Mouse (Mus musculus): ENCODE data around the gene Alox5ap.
A peak's percentile ranks its signal among the peaks of the same experiment; 100 is the strongest.

Gene Alox5ap

DNA sequence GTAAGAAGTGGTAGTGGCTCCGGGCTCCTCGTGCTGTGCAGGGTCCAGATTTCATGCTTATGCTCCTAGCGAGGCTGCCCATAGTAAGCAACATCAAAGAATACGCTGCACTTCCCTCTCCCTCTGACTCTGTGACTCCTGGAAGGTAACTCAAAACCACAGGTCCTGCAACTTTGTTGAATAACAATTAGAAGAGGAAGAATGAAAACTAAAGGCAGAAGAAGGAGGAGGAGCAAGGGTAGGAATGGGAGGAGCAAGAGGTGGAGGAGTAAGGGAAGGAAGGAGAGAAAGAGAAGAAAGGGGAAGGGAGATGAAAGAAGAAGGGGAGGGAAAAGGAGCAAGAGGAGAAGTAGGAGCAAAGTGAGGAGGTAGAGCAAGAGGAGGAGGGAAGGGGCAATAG is at the start of gene Alox5ap:
TSS of gene Alox5ap (plus strand) at position 363 of the 400 bp plus-strand sequence.
- DNase-seq (ENCODE audit: low read depth): no peak

DNA sequence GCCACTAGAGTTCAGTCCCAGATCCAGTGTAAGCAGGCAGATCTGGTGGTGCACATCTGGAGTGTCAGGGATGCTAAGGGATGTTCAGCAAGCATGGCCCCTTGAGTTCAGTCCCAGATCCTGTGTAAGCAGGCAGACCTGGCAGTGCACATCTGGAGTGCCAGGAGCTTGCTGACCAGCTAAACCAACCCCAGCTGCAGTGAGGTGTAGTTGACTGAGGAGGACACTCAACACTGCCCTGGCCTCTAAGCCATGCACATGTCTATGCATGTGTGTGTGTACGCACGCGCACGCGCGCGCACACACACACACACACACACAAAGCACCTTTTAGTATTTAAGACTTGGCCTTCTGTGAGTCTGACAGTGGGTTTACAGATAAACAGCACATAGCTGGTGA is 49.0 kb upstream of the Alox5ap start:
- no peak for DNase-seq (ENCODE audit: low read depth)

DNA sequence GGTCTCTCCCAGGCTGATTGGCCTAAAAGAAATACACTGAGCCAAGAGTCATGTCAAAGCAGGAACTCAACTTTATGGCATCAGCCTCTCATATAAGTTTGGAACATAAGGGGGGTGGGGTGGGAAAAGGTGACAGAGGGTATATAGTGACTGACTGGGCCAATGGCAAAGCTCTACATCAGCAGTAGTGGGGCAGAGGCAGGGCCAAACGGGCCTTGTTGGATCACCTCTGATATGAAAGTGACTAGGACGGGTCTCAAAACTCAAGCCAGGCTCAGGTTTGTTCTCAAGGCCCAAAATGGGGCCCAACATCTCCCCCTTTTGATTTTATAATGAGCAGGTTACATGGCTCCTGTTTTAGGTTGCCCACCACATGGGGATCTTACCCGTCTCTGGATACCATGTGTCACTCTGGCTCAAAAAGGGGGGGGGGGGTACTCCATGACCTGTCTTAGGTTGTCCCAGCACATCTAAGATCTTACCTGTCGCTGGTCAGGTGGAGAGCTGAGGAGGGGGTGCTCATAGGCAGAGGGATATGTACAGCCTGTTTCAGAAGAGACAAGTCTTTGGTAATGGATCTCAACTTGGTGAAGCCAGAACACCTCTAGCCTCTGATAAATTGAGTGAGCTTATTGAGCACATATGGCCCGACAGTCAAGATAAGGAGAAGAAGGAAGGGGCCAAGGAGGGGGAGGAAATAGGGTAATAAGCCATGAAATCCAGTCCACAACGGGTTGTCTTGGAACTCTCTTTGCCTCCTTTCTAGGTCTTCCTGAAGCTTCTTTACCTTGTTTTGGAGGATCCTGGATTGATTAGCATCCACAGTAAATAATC is 46.8 kb upstream of the Alox5ap start:
- DNase-seq (ENCODE audit: low read depth): no peak

DNA sequence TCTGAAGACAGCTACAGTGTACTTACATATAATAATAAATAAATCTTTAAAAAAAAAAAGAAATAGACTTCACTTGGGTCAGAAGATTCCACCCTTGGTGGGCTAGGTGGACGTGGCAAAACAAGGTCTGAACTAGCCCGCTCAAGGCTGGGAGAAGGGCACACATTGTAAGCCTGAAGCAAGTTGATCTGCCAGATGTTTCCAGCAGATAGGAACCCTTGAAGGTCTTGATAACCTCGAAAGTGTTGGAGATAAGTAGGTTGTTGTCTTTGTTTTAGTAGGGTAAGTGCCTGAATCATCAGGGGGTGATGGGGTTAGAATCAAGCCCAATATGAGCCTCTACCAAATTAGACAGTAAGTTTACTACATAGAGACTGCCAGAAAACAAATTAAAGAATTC is 45.1 kb upstream of the Alox5ap start:
- peak; percentile 22 for DNase-seq (ENCODE audit: low read depth)

DNA sequence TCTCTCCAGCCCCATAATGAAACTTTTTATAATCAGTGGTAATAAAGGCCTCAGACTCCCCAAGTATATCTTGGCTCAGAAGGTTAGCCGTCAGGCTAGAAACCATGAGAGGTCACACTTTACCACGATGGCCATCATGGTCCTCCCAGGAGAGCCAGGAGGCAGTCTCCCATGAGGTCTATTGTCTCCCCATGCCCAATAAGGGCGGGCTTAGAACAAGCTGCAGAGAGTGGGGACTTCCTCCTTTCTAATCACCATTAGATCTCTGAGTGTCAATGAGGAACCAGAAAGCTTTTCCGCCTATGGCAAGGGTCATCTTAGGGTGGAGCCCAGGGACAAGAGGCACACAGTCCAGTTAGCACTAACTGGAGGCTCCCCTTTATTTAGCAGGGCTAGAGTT is 43.2 kb upstream of the Alox5ap start:
- DNase-seq (ENCODE audit: low read depth): no peak

DNA sequence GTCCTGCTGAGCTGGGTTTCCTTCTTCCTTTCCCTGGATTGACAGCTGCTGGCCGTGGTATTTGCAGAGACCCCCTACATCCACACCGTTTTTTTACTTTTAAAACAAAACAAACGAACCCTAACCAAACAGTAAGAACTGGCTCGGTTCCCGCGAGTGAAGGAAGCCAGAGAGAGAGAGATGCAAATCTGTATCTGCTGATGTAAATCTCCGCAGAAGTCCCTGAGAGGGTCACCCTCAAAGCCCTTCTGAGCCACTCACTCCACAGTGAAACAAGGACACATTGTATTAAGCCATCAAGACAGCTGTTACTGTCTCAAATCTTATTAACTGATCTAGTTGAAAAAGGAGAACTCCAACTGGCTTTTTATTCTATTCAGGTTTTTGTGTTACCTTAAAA is 39.9 kb upstream of the Alox5ap start:
- no peak for DNase-seq (ENCODE audit: low read depth)

DNA sequence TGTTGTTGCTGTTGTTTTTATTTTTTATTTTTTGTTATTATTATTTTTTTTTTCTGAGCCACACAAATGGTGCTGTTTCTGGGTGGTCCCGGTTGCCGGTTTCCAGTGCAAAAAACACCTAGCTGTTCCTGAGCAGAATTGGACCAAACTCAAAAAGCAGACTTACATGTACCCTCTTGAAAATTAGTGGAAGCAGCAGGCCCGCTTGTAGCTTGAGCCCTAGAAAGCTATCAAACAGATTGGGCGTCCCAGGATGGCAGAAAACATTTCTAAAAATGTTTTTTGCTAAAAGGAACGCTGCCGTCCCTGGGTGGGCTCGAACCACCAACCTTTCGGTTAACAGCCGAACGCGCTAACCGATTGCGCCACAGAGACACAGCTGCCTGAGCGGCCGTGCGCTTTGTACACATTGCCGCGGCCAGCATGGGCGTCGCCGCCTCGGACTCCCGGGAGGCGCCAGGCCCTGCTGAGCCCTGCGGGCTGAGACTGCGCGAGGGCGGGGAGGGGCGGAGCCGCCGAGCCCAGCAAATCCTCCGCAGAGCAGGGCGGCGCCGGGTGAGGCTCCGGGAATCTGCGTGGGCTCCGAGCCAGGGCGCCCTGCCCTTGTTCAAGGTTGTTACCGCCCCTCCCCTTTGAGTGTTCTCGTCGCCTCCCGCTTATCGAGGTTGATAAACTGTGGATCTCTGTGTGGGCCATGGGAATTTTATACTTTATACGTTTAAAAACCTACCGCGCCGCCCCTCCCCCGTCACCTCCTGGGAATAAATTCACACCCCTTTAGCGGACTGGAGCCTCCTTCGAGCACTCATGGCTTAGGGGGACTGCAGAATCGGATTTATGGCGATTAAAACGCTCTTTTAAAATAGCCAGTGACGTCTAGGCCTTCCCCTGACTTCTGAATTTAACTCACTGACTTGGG is 35.6 kb upstream of the Alox5ap start:
- peak; percentile 93 for DNase-seq (ENCODE audit: low read depth)

DNA sequence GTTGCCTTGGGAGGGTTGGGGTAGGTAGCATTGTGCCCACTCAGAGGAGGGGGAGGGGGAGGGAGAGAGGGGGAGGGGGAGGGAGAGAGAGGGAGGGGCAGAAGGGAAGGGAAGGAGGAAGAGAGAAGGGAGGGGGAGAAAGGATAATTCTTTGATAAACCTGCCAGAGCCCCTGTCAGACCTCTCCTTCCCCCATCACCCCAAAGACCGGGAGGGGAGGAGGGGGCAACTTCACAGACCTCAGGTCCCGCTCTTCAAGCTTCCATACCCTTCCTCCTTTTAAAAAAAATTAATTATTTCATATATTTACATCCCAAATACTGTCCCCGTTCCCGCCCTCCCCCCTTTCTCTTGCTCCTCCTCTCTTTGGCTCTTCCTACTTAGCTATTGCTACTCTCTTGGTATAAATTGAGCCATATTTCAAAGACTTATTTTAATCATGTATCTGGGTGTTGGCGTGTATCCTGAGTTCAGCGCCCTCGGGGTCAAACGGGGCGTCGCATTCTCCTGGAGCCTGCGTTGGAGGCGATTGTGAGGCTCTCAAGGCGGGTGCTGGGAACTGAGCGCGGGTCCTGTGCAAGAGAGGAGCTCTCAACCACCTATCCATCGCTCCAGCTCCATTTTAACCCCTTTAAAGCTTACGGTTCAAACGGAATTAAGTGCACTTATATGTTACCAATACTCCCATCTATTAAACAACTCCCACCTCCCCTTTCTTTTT is 34.8 kb upstream of the Alox5ap start:
- DNase-seq (ENCODE audit: low read depth): no peak

DNA sequence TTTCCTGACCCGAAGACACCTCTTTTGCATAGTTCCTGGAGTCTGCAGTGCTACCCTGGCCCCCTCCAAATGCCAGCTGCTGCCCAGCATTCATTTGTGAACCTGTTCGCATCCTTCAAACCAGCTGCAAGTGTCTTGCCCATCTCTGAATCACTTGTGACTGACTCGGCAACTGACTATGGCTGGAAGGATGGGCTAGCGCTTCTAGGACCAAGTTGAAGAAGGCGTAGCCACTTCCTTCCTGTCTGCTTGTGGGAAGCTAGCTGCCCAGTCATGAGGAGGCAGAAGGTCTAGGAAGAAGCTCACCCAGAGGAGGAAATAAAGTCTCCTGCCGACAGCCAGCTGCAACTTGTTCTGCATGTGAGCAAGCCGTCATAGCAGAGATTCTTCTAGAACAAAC is 29.6 kb upstream of the Alox5ap start:
- no peak for DNase-seq (ENCODE audit: low read depth)

DNA sequence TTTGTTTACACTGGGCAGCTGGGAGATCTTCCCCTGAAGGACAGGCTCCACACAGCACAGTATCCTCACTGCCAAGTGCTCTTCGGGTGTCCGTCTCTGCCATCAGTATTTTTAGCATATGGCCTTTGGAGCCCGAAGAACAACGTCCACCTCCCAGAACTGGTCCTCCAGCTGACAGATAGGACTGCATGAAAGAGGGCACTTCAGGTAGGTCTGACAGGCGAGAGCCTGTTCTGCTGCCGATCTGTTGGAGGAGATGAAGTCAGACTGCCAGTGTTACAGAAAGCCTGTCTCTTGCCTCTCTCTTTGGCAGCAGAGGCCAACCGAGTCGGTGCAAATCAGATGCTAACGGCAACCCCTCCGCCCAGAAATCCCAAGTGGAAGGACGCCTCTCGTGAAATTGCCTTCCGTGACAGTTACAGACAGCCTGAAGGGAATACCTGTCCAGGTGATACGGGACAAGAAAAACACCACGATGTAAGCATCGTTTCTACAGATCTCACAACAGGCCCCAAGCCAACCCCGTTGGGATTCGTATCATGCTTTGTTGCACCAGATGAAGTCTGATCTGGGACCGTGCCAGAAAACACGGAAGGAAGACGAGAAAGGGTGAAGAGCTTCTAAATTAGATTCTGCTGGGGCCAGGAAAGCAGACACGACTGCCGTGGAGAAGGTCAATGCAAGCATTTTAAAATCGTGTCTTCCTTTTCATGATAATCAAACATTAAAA is 27.2 kb upstream of the Alox5ap start:
- no peak for DNase-seq (ENCODE audit: low read depth)

DNA sequence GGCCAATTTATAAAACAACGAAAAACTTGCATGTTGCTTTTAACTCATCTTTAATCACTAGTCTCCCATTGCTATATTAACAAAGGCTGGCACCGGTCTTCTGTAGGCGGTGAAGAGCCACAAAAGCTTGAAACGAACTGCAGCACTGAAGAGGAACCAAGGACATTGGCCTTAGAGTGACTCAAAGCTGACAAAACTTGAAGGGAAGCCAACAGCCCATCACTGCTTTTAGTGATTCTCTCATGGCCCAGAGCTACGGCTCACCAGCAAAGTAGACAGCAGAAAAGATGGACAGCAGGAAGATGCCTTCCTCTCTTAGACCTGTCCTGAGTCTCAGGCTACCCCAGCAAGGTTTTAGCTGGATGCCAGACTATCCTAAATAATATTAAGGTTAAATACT is 22.1 kb upstream of the Alox5ap start:
- no peak for DNase-seq (ENCODE audit: low read depth)

DNA sequence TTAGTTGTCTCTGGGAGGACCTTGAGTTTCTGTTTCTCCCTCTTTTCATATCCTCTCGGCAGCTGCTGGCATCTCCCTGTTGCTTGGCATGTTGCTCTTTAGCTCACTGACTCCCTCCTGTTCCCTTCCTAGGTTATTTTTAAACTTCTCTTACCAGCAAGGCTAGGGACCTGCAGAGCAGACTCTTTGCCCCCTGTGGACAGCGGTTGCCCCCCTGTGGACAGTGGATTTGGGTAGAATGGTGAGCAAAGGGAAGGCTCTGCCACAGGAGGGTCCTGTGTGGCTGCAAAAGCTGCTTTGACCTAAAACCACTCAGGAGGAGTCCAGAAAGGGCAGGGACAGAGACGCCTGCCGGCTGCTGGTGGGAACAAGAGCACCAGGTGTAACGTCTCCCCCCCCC is 21.5 kb upstream of the Alox5ap start:
- DNase-seq (ENCODE audit: low read depth): no peak

DNA sequence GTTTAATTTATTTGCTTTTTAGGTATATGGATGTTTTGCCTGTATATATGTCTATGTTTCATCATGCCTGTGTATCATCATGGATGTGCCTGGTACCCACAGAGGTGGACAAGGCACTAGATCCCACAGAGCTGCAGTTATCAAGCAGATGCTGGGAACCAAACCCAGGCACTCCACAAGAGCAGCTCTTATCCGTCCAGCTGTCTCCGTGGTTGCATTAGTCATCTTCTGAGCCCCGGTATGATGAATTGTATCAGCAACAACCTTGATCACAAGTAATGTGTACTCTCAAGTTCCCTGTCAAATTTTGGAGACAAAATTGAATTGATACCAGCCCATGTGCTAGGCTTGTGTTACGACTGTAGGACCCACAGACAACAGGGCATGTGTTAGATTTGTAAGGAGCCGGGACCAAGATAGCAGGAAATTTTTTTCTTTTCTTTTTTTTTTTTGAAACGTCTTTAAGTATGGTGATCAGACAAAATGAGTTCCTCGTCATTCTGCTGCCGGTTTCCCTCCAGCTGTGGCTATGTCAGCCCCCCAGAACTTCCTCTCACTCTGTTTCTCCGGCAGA is 19.1 kb upstream of the Alox5ap start:
- DNase-seq (ENCODE audit: low read depth): peak; percentile 56

DNA sequence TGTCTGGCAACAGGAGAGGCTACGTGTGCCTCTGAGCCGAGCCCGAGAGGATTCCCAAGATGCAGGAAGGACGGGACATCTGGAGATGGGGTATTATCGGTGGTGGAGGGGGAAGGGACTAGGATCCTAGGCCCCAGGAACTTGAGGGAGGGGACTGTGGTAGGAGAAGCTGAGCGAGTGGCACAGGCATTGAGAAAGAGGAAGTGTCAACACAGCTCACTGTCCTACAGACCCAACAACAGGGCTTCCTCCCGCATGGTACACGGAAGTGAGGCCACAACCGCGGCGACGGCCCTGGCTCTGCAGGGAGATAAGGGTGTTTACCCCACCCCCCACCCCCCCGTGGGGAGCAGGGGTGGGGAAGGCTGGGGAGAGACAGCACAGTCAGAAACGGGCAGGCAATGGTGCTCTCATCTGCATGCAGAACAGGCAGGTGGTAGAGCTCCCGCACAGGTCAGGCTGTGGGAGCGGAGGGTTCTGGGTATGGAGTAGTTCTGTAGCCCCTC is 18.5 kb upstream of the Alox5ap start:
- DNase-seq (ENCODE audit: low read depth): peak; percentile 89

DNA sequence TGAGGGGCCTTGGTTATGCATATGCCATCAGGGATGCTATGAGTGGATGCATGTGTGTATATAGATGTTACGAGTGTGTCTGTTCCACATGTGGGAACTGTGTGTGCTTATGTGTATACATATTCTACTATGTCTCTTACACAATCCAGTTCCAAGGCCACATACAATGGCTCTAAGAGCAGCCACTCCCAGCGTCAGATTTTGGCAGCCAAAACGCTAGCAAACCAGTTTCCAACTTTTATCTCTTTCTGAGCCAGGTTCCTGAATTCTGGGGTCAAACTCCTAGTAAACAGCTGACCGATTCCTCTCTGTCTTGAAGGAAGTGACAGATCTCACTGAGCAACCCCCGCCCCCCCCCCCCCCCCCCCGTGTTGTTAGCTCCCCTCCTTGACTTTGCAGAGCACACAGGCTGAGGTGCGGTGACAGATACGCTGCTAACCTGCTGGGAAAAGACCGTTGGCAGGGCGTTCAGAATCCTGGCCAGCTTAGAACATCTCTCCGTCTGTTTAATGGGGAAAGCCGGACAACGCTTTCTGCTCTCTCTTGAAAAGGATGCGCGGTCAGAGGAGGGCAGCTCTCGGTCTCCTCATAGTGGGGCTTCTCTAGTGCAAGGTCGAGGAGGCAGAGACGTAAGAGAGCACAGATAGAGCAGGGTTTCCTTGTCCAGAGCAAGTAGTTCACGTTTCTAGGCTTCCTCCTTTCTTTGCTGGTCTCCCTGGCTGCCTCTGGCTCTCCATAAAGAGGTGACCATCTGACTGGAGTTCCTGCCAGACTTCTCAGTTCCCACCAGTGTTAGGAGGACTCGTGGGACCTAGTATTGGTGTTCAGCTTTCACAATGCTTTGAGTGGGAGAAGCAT is 17.3 kb upstream of the Alox5ap start:
- no peak for DNase-seq (ENCODE audit: low read depth)

DNA sequence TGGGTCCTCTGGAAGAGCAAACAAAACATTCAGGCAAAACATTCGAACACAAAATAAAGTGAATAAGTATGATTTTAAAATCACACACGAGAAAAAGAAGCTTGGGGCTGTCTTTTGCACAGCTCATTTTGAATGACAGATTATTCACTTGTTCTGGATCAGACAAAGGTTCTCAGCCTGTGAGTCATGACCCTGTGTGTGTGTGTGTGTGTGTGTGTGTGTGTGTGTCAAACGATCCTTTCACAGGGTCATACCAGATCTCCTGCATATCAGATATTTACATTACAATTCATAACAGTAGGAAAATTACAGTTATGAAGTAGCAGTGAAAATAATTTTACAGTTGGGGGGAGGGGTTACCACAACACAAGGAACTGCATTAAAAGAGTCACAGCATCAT is 12.3 kb upstream of the Alox5ap start:
- DNase-seq (ENCODE audit: low read depth): no peak

DNA sequence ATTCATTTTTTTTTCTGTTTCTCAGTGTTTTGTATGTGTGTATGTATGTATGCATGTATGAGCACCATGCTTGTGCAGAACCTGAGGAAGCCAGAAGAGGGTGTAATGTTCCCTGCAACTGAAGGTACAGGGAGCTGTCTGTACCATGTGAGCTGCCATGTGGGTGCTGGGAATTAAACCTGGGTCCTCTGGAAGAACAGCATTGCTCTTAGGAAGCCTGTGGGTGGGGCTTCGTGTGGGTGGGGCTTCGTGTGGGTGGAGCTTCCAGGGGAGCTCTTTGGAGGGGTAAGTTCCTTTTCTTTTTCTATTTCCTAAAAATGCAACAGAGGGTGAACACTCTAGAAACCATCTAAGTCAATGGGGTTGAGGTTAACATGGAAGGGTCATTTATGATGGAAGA is 11.1 kb upstream of the Alox5ap start:
- no peak for DNase-seq (ENCODE audit: low read depth)

DNA sequence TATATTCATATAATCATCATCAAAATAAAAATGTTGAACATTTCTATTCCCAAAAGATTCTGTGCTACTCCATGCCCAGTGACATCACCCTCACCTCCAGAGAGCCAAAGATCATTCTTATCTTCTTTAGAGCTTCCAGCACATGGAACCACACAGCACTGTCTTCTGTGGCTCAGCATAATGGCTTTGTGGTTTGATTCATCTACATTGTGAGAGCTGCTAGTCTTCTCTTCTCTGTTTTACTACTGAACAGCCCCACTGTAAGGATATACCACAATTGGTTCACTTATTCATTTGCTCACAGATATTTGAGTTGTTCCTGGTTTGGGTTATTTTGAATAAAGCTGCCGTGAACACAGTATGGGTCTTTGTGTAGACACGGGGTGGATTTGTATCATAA is 9.0 kb upstream of the Alox5ap start:
- DNase-seq (ENCODE audit: low read depth): no peak

DNA sequence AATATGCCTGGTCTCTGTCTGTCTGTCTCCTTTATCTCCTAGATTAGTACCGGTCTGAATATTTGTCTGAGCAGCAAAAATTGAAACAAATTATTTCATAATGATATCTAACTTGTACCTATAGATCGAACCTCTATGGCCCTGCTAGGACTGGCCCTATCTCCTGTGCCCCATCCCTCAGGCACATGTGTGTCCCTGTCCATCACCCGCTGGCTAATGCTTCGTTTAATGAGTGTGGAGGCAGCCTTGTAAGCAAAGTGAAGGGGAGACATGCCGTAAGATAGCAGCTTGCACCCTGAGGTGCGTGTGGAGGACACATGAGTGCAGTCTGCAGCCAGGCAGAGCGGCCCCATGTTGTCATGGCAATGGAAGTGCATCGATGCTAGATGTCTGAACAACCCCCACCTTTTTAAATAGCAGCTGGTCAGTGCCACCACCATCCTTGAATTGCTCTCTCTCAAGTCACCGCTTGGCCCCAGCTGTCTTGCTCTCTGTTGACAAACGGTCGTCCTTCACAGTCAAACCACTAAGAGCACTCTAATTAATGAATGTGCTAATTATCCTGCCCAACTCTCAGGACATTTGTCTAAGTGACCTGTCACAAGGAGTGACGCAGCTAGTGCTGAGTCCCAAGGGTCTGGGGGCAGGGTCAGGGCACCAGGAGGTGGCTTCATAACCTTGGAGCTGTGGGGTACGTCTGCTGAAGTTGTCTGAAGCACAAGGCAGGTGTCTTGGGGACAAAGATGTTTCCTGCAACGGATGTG is 6.9 kb upstream of the Alox5ap start:
- no peak for DNase-seq (ENCODE audit: low read depth)

DNA sequence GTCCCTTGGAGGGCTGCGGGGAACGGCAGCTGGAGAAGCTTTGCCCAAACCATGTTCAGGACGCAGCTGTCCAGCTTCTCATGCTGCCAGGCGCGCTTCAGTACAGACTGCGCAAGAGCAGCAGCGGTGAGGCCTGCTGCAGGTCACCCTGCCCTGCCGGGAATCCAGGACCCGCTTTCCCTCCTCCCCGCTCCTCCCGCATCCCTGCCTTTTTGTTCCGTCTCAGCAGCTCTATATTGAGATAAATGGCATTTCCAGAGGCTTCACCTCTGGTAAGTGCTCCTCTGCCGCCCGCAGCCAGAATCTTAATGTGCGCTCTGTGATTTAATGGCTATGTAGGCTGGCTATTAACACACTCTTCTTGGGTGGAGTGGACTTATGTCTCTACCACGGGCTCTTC is 5.5 kb upstream of the Alox5ap start:
- no peak for DNase-seq (ENCODE audit: low read depth)

Measured in c-Kit-positive CD71-negative TER-119-negative erythroid progenitor cells, embryonic 14.5 days (primary cell).